8 mouse cellular contexts compared by ENCODE assay signal in genomic region chr14:121191739-121192138, GRCm38 (mm10).
DNase-seq lines count a peak whose midpoint lies in the region; ATAC-seq lines count a peak whose summit lies in the region.

No protein-coding gene starts in this region.

- no peak overlapping the region for H3K4me3 ChIP-seq in forebrain, embryonic 12.5 days (replicated peaks)

- peaks cover 9% of the 10 kb centered on the region for H3K4me1 ChIP-seq in forebrain, embryonic 12.5 days

- WGBS in forebrain, embryonic 12.5 days, result 65% methylated on average over 13 of the region's 13 CpGs

- intact Hi-C loops in heart, postnatal 36 days (cut with DNase I), result no loop called here

- H3K9me3 ChIP-seq in forebrain, embryonic 12.5 days, result peaks cover 9% of the 10 kb centered on the region

- H3K27me3 ChIP-seq in forebrain, embryonic 12.5 days, result no peaks in the 10 kb centered on the region

- H3K27ac ChIP-seq in forebrain, embryonic 12.5 days, result peak overlapping the region; percentile 31; the same call in 1 of the 2 replicates

- H3K9ac ChIP-seq in forebrain, embryonic 12.5 days, result no peak overlapping the region

- H3K4me2 ChIP-seq in forebrain, embryonic 12.5 days, result no peak overlapping the region

- peak; percentile 35; the same call in 1 of the 2 replicates for ATAC-seq in forebrain, embryonic 12.5 days (ENCODE audit: low FRiP score)

- H3K36me3 ChIP-seq in forebrain, embryonic 12.5 days (replicated peaks), result 0 out of 2 replicates have a peak, but pooled peaks cover 2% of the 10 kb centered on the region

- DNase-seq in layer of hippocampus, postnatal 14 days (ENCODE audit: low spot score in 2 of 2), result peak; percentile 46 to 51
- no peak for DNase-seq in layer of hippocampus, postnatal 36 days
- peak; percentile 31 to 51 for DNase-seq in heart, postnatal 36 days
- DNase-seq in lung, postnatal 25 days (ENCODE audit: low spot score), result peak; percentile 36
- DNase-seq in spleen, postnatal 36 days (ENCODE audit: low spot score in 2 of 2), result no peak
- DNase-seq in spleen, adult 12 weeks (ENCODE audit: low spot score), result no peak
- no peak for DNase-seq in right cerebral cortex, adult 2 months (ENCODE audit: low spot score in 2 of 2)

Comparison
In these comparisons a context has a peak if more than half of its experiments do, and no peak if none do; other contexts are left out.
1. DNase-seq: peak in layer of hippocampus, postnatal 14 days (2 of 2), heart, postnatal 36 days (2 of 2) and lung, postnatal 25 days (single experiment); none in layer of hippocampus, postnatal 36 days (0 of 2), spleen, postnatal 36 days (0 of 2), spleen, adult 12 weeks (single experiment) and right cerebral cortex, adult 2 months (0 of 2).